Mouse (Mus musculus) gastrocnemius, postnatal 4 days (tissue): ENCODE measurements around the gene Ephb1. TPM values are rescaled to one million over a fixed set of nuclear protein-coding genes. Genes with fewer than 3 reads are reported as not detected.

ENCODE experiments used
- DNase-seq, 2 experiments: peaks; one replicate each; pipeline ENCODE4 v3.0.0; 2021 to 2022; ENCODE audit warnings: low spot score in 2 of 2, mixed read lengths in 2 of 2
- microRNA-seq: library from miRNA; unstranded; fragments of <30 nt; microRNA quantifications from one replicate; pipeline ENCODE4 v1.2.0, GENCODE M21; 2021
- total RNA-seq, 2 experiments: library from RNA; stranded (reverse); gene quantifications; 2 replicates each; pipeline ENCODE4 v1.2.3; 2021

Ephb1 gene
- total RNA-seq, 2 experiments from 2014 or later: 4.9 to 5.4 TPM

GRCm38 (mm10) chr9:101922846-101923245 is 431.6 kb downstream of the Ephb1 start:
- no peak for DNase-seq

GRCm38 (mm10) chr9:101919324-101919723 is 435.2 kb downstream of the Ephb1 start:
- DNase-seq: no peak

- no peak for DNase-seq
These were observed 435.7 kb downstream of the Ephb1 start for GRCm38 (mm10) chr9:101918771-101919170.

GRCm38 (mm10) chr9:101915082-101915481 is 439.4 kb downstream of the Ephb1 start:
- no peak for DNase-seq

- no peak for DNase-seq
These were observed 443.2 kb downstream of the Ephb1 start for GRCm38 (mm10) chr9:101911176-101911866.

GRCm38 (mm10) chr9:101909491-101909890 is 445.0 kb downstream of the Ephb1 start:
- DNase-seq: no peak

- DNase-seq: no peak
These were observed 445.6 kb downstream of the Ephb1 start for GRCm38 (mm10) chr9:101908849-101909248.

GRCm38 (mm10) chr9:101907747-101908255 is 446.7 kb downstream of the Ephb1 start:
- DNase-seq: no peak

GRCm38 (mm10) chr9:101903406-101903805 is 451.1 kb downstream of the Ephb1 start:
- DNase-seq: no peak

- DNase-seq: no peak
These were observed 456.6 kb downstream of the Ephb1 start for GRCm38 (mm10) chr9:101897851-101898250.

- DNase-seq: no peak
These were observed 471.2 kb downstream of the Ephb1 start for GRCm38 (mm10) chr9:101883295-101883694.

GRCm38 (mm10) chr9:101877109-101877987 is 477.1 kb downstream of the Ephb1 start:
- DNase-seq: no peak

- DNase-seq: no peak
These were observed 479.2 kb downstream of the Ephb1 start for GRCm38 (mm10) chr9:101875306-101875705.

Small RNA genes within 50 kb of the gene (microRNA-seq; reads per million reads assigned to microRNA genes)
- gene Mir7243: not detected

Other genes with a start within 250 kb of the Ephb1 start
- gene Ky, start 151.1 kb upstream of the Ephb1 start, total RNA-seq: 100 to 1,000 TPM; 109 to 122 TPM